Mouse (Mus musculus) embryonic facial prominence, embryonic 13.5 days (tissue): Measurements from ENCODE around the gene Slc38a10. TPM values are rescaled to one million over a fixed set of nuclear protein-coding genes. Genes with fewer than 3 reads are reported as not detected.

ENCODE experiments used
- ATAC-seq: fragments of 200-750 bp; cut with Nextera tagmentation; 2 replicates; pipeline ENCODE4 v1.8.0; 2017; ENCODE audit warnings: low read depth; ENCODE audit not compliant: insufficient number of reproducible peaks, insufficient read depth, low FRiP score, low TSS enrichment
- H3K27ac ChIP-seq: fragments of 300-500 bp; sonication (generic); 2 replicates; pipeline ENCODE4 v1.5.1; 2015; ENCODE audit warnings: moderate library complexity, mild to moderate bottlenecking, inconsistent platforms
- H3K27me3 ChIP-seq: fragments of 300-500 bp; sonication (generic); 2 replicates; pipeline ENCODE4 v1.6.1; 2015; ENCODE audit warnings: mild to moderate bottlenecking, inconsistent platforms
- H3K36me3 ChIP-seq: fragments of 300-500 bp; sonication (generic); 2 replicates; pipeline ENCODE4 v1.6.1; 2015; ENCODE audit warnings: mild to moderate bottlenecking, inconsistent platforms
- H3K4me1 ChIP-seq: fragments of 300-500 bp; sonication (generic); 2 replicates; pipeline ENCODE4 v1.6.1; 2015; ENCODE audit warnings: inconsistent platforms
- H3K4me2 ChIP-seq: fragments of 300-500 bp; sonication (generic); 2 replicates; pipeline ENCODE4 v1.6.1; 2015; ENCODE audit warnings: moderate library complexity, mild to moderate bottlenecking, inconsistent platforms
- H3K4me3 ChIP-seq: fragments of 300-500 bp; sonication (generic); 2 replicates; pipeline ENCODE4 v1.5.1; 2015; ENCODE audit warnings: mild to moderate bottlenecking, inconsistent platforms
- H3K9ac ChIP-seq: fragments of 300-500 bp; sonication (generic); 2 replicates; pipeline ENCODE4 v1.6.1; 2015; ENCODE audit warnings: mild to moderate bottlenecking, inconsistent platforms
- H3K9me3 ChIP-seq: fragments of 300-500 bp; sonication (generic); 2 replicates; pipeline ENCODE4 v1.6.1; 2016; ENCODE audit warnings: inconsistent platforms
- WGBS: fragments of 180-500 bp; shearing (Covaris S2); methylation state at CpG from one replicate; pipeline ENCODE4 v1.1.7; 2015; ENCODE audit warnings: mixed read lengths; 5-methylcytosine and 5-hydroxymethylcytosine counted together
- polyA plus RNA-seq: library from polyadenylated mRNA; unstranded; fragments of >200 nt; fragmentation: Nextera tagmentation; extraction: Ambion mirVana; gene quantifications from 2 replicates; pipeline ENCODE4 v1.2.1, GENCODE M21; 2015

The Slc38a10 gene
- polyA plus RNA-seq, 1 experiment from 2014 or later, result 92.9 TPM

- 0 out of 2 replicates have a peak overlapping the region, but pooled peaks have one; percentile 41 for H3K9ac ChIP-seq
- ATAC-seq, result no peak
- H3K27ac ChIP-seq, result no peak overlapping the region
- no peaks in the 10 kb centered on the region for H3K9me3 ChIP-seq
- WGBS, result 81% methylated on average over 4 of the region's 4 CpGs
- peaks cover 68% of the 10 kb centered on the region for H3K36me3 ChIP-seq
- no peak overlapping the region for H3K4me2 ChIP-seq
- H3K4me3 ChIP-seq, result no peak overlapping the region
- no peaks in the 10 kb centered on the region for H3K27me3 ChIP-seq
- peaks cover 22% of the 10 kb centered on the region for H3K4me1 ChIP-seq
Observed at GRCm38 (mm10) chr11:120112136-120112535, 39.0 kb downstream of the Slc38a10 start.

- Histone ChIP-seq H3K9ac (no peak overlapping the region), H3K27me3 (no peaks in the 10 kb centered on the region), H3K27ac (0 out of 2 replicates have a peak overlapping the region, but pooled peaks have one; percentile 24), H3K9me3 (no peaks in the 10 kb centered on the region), H3K4me3 (no peak overlapping the region), H3K4me2 (no peak overlapping the region), H3K4me1 (peaks cover 22% of the 10 kb centered on the region), H3K36me3 (peaks cover 67% of the 10 kb centered on the region)
- no peak for ATAC-seq
- WGBS, result 6% methylated on average over 2 of the region's 2 CpGs
Observed at GRCm38 (mm10) chr11:120111033-120111432, 40.1 kb downstream of the Slc38a10 start.

GRCm38 (mm10) chr11:120110554-120110953, 40.6 kb downstream of the Slc38a10 start:
- no peak for ATAC-seq
- no peak overlapping the region for H3K9ac ChIP-seq
- no peak overlapping the region for H3K4me3 ChIP-seq
- no peak overlapping the region for H3K27ac ChIP-seq
- H3K27me3 ChIP-seq, result no peaks in the 10 kb centered on the region
- H3K36me3 ChIP-seq, result peaks cover 67% of the 10 kb centered on the region
- no peak overlapping the region for H3K4me2 ChIP-seq
- no peaks in the 10 kb centered on the region for H3K9me3 ChIP-seq
- WGBS, result 70% methylated on average over 7 of the region's 7 CpGs
- H3K4me1 ChIP-seq, result peaks cover 22% of the 10 kb centered on the region

- Histone ChIP-seq H3K9ac (no peak overlapping the region), H3K36me3 (peaks cover 68% of the 10 kb centered on the region), H3K9me3 (no peaks in the 10 kb centered on the region), H3K4me2 (no peak overlapping the region), H3K27ac (no peak overlapping the region), H3K4me3 (no peak overlapping the region), H3K27me3 (no peaks in the 10 kb centered on the region), H3K4me1 (peaks cover 14% of the 10 kb centered on the region)
- WGBS, result 77% methylated on average over 14 of the region's 14 CpGs
- ATAC-seq, result no peak
Observed at GRCm38 (mm10) chr11:120109558-120110210, 41.5 kb downstream of the Slc38a10 start.

GRCm38 (mm10) chr11:120107796-120108195, 43.4 kb downstream of the Slc38a10 start:
- no peak overlapping the region for H3K9ac ChIP-seq
- H3K27ac ChIP-seq, result no peak overlapping the region
- no peaks in the 10 kb centered on the region for H3K27me3 ChIP-seq
- H3K4me2 ChIP-seq, result no peak overlapping the region
- 77% methylated on average over 9 of the region's 9 CpGs for WGBS
- H3K4me1 ChIP-seq, result peaks cover 7% of the 10 kb centered on the region
- H3K4me3 ChIP-seq, result no peak overlapping the region
- no peak for ATAC-seq
- H3K9me3 ChIP-seq, result no peaks in the 10 kb centered on the region
- peaks cover 76% of the 10 kb centered on the region for H3K36me3 ChIP-seq

- WGBS, result 73% methylated on average over 2 of the region's 2 CpGs
- no peak for ATAC-seq
- no peak overlapping the region for H3K4me3 ChIP-seq
- H3K9me3 ChIP-seq, result no peaks in the 10 kb centered on the region
- no peak overlapping the region for H3K9ac ChIP-seq
- H3K36me3 ChIP-seq, result peaks cover 73% of the 10 kb centered on the region
- H3K27ac ChIP-seq, result no peak overlapping the region
- H3K4me2 ChIP-seq, result no peak overlapping the region
- H3K27me3 ChIP-seq, result no peaks in the 10 kb centered on the region
- no peaks in the 10 kb centered on the region for H3K4me1 ChIP-seq
Observed at GRCm38 (mm10) chr11:120107026-120107425, 44.1 kb downstream of the Slc38a10 start.

GRCm38 (mm10) chr11:120103431-120103997, 47.6 kb downstream of the Slc38a10 start:
- no peak overlapping the region for H3K9ac ChIP-seq
- no peak for ATAC-seq
- no peaks in the 10 kb centered on the region for H3K9me3 ChIP-seq
- no peak overlapping the region for H3K4me2 ChIP-seq
- no peaks in the 10 kb centered on the region for H3K27me3 ChIP-seq
- 94% methylated on average over 3 of the region's 3 CpGs for WGBS
- H3K4me3 ChIP-seq, result no peak overlapping the region
- H3K27ac ChIP-seq, result no peak overlapping the region
- H3K4me1 ChIP-seq, result peaks cover 10% of the 10 kb centered on the region
- peaks cover 55% of the 10 kb centered on the region for H3K36me3 ChIP-seq

- H3K4me3 ChIP-seq, result no peak overlapping the region
- no peak for ATAC-seq
- H3K9me3 ChIP-seq, result no peaks in the 10 kb centered on the region
- no peak overlapping the region for H3K27ac ChIP-seq
- 6% methylated on average over 3 of the region's 3 CpGs for WGBS
- H3K4me2 ChIP-seq, result no peak overlapping the region
- no peaks in the 10 kb centered on the region for H3K27me3 ChIP-seq
- peaks cover 21% of the 10 kb centered on the region for H3K4me1 ChIP-seq
- H3K36me3 ChIP-seq, result peaks cover 43% of the 10 kb centered on the region
- H3K9ac ChIP-seq, result no peak overlapping the region
Observed at GRCm38 (mm10) chr11:120101036-120101435, 50.1 kb downstream of the Slc38a10 start.

- under 1% methylated on average over 77 of the region's 77 CpGs for WGBS
- peak; percentile 96 for ATAC-seq
- Histone ChIP-seq H3K9me3 (no peaks in the 10 kb centered on the region), H3K9ac (peak within 1 kb of the TSS; percentile 94), H3K27me3 (no peaks in the 10 kb centered on the region), H3K4me2 (peak within 1 kb of the TSS; percentile 95), H3K36me3 (peaks cover 43% of the 10 kb centered on the region), H3K27ac (peak within 1 kb of the TSS; percentile 93), H3K4me3 (peak within 1 kb of the TSS; percentile 88), H3K4me1 (peaks cover 21% of the 10 kb centered on the region)
Observed at GRCm38 (mm10) chr11:120098588-120099511, 52.3 kb downstream of the Slc38a10 start, which contains the start of the genes Tepsin and Ndufaf8. Gene Tepsin (minus strand): TSS chr11:120098731. Gene Ndufaf8 (plus strand): TSS chr11:120098928.

- H3K36me3 ChIP-seq, result peaks cover 64% of the 10 kb centered on the region
- no peak overlapping the region for H3K9ac ChIP-seq
- no peak overlapping the region for H3K27ac ChIP-seq
- no peak for ATAC-seq
- no peak overlapping the region for H3K4me2 ChIP-seq
- H3K4me3 ChIP-seq, result no peak overlapping the region
- H3K4me1 ChIP-seq, result peaks cover 8% of the 10 kb centered on the region
- 73% methylated on average over 23 of the region's 23 CpGs for WGBS
- no peaks in the 10 kb centered on the region for H3K9me3 ChIP-seq
- no peaks in the 10 kb centered on the region for H3K27me3 ChIP-seq
Observed at GRCm38 (mm10) chr11:120092817-120093591, 58.1 kb downstream of the Slc38a10 start.

GRCm38 (mm10) chr11:120090661-120091060, 60.5 kb downstream of the Slc38a10 start:
- Histone ChIP-seq H3K4me2 (no peak overlapping the region), H3K9ac (no peak overlapping the region), H3K27me3 (no peaks in the 10 kb centered on the region), H3K27ac (no peak overlapping the region), H3K9me3 (no peaks in the 10 kb centered on the region), H3K4me1 (peaks cover 5% of the 10 kb centered on the region), H3K4me3 (no peak overlapping the region), H3K36me3 (peaks cover 55% of the 10 kb centered on the region)
- no peak for ATAC-seq
- 91% methylated on average over 4 of the region's 4 CpGs for WGBS
